Mouse (Mus musculus): ENCODE measurements around the gene Ksr2.

- no peak for TF ChIP-seq CTCF (IDR thresholded peaks at IDR 0.05; ENCODE audit: extremely low read depth, insufficient read depth, insufficient read length, insufficient replicate concordance)
- TF ChIP-seq POLR2A (IDR thresholded peaks at IDR 0.05; ENCODE audit: low read depth, low read length), result no peak
Measured at GRCm38 (mm10) chr5:117403609-117404008, 10.2 kb upstream of the Ksr2 start.

All from spleen, adult 2 months (tissue).